Mouse (Mus musculus) mature B cell (primary cell): ENCODE data around the gene Trub2.

Source experiments
- in situ Hi-C: fragments of 300-500 bp; cut with MboI; formaldehyde crosslinking; loops from 2 replicates; pipeline ENCODE4 v1.14.3; 2019

The Trub2 gene

GRCm38 (mm10) chr2:29724664-29725365, 63.5 kb downstream of the Trub2 start:
- in situ Hi-C loops = no loop called here

- in situ Hi-C loops = no loop called here
Observed at GRCm38 (mm10) chr2:29723132-29723531, 65.2 kb downstream of the Trub2 start.

GRCm38 (mm10) chr2:29718581-29718980, 69.7 kb downstream of the Trub2 start:
- in situ Hi-C loops = no loop called here

- in situ Hi-C loops = no loop called here
Observed at GRCm38 (mm10) chr2:29716691-29717090, 71.6 kb downstream of the Trub2 start.

GRCm38 (mm10) chr2:29716143-29716542, 72.2 kb downstream of the Trub2 start:
- in situ Hi-C loops = no loop called here

GRCm38 (mm10) chr2:29714127-29714526, 74.2 kb downstream of the Trub2 start:
- in situ Hi-C loops = no loop called here

GRCm38 (mm10) chr2:29713501-29713900, 74.8 kb downstream of the Trub2 start:
- in situ Hi-C loops = no loop called here

- in situ Hi-C loops = no loop called here
Observed at GRCm38 (mm10) chr2:29711877-29712276, 76.4 kb downstream of the Trub2 start.
